Mouse (Mus musculus): ENCODE measurements at regions not wholly inside any gene's neighbourhood (a gene's known extent, or its start where the extent isn't known, plus 50 kb on each side); places are given as distances from the start of the nearest gene placed in this dataset.

GRCm38 (mm10) chr1:185117711-185118110 lies 86.2 kb upstream of the Rab3gap2 start:
- Histone ChIP-seq H3K9me3 (ENCODE audit: control insufficient read depth, low read length) (no peaks in the 10 kb centered on the region), H3K36me3 (ENCODE audit: control insufficient read depth, insufficient read depth, low read length) (no peaks in the 10 kb centered on the region), H3K27me3 (ENCODE audit: control insufficient read depth, insufficient read depth, low read length) (no peaks in the 10 kb centered on the region), H3K9ac (replicated peaks; ENCODE audit: low read depth, low read length) (no peak overlapping the region), H3K27ac (ENCODE audit: low read depth, low read length) (no peak overlapping the region), H3K4me1 (ENCODE audit: control insufficient read depth, insufficient read depth, low read length) (no peaks in the 10 kb centered on the region), H3K4me2 (ENCODE audit: low read depth, low read length) (no peak overlapping the region), H3K4me3 (ENCODE audit: low read depth, low read length) (no peak overlapping the region)
- no peak for ATAC-seq (ENCODE audit: low read depth)
- WGBS, result 55% methylated on average over 5 of the region's 5 CpGs

- Histone ChIP-seq H3K36me3 (ENCODE audit: control insufficient read depth, insufficient read depth, low read length) (no peaks in the 10 kb centered on the region), H3K4me2 (ENCODE audit: low read depth, low read length) (no peak overlapping the region), H3K9me3 (ENCODE audit: control insufficient read depth, low read length) (no peaks in the 10 kb centered on the region), H3K4me1 (ENCODE audit: control insufficient read depth, insufficient read depth, low read length) (no peaks in the 10 kb centered on the region), H3K9ac (replicated peaks; ENCODE audit: low read depth, low read length) (no peak overlapping the region), H3K4me3 (ENCODE audit: low read depth, low read length) (no peak overlapping the region), H3K27me3 (ENCODE audit: control insufficient read depth, insufficient read depth, low read length) (no peaks in the 10 kb centered on the region), H3K27ac (ENCODE audit: low read depth, low read length) (no peak overlapping the region)
- ATAC-seq (ENCODE audit: low read depth), result no peak
- 76% methylated on average over 6 of the region's 6 CpGs for WGBS
These were observed 90.2 kb upstream of the Rab3gap2 start for GRCm38 (mm10) chr1:185113687-185114086.

DNA sequence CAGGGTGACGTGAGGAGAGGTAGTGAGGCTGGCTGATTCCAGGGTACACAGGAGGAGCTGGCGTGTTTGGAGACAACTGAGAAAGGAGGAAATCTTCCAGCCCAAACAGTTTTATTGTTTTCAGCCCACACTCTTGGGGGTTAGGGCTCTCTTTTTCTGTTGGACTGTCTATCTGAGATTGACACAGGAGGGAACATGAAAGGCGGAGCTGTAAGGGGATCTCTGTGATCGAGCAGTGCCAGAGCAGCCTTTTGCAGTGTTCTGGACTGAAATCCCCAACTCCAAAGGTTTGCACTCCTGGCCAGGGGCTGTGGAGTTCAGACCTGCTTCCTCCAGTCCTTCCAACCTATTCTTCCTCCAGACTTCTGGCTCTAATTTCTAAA lies 91.9 kb upstream of the Rab3gap2 start:
- Histone ChIP-seq H3K36me3 (ENCODE audit: control insufficient read depth, insufficient read depth, low read length) (no peaks in the 10 kb centered on the region), H3K4me1 (ENCODE audit: control insufficient read depth, insufficient read depth, low read length) (no peaks in the 10 kb centered on the region), H3K9me3 (ENCODE audit: control insufficient read depth, low read length) (no peaks in the 10 kb centered on the region), H3K4me2 (ENCODE audit: low read depth, low read length) (no peak overlapping the region), H3K27ac (ENCODE audit: low read depth, low read length) (no peak overlapping the region), H3K4me3 (ENCODE audit: low read depth, low read length) (no peak overlapping the region), H3K27me3 (ENCODE audit: control insufficient read depth, insufficient read depth, low read length) (no peaks in the 10 kb centered on the region), H3K9ac (replicated peaks; ENCODE audit: low read depth, low read length) (no peak overlapping the region)
- 75% methylated on average over 4 of the region's 4 CpGs for WGBS
- no peak for ATAC-seq (ENCODE audit: low read depth)

DNA sequence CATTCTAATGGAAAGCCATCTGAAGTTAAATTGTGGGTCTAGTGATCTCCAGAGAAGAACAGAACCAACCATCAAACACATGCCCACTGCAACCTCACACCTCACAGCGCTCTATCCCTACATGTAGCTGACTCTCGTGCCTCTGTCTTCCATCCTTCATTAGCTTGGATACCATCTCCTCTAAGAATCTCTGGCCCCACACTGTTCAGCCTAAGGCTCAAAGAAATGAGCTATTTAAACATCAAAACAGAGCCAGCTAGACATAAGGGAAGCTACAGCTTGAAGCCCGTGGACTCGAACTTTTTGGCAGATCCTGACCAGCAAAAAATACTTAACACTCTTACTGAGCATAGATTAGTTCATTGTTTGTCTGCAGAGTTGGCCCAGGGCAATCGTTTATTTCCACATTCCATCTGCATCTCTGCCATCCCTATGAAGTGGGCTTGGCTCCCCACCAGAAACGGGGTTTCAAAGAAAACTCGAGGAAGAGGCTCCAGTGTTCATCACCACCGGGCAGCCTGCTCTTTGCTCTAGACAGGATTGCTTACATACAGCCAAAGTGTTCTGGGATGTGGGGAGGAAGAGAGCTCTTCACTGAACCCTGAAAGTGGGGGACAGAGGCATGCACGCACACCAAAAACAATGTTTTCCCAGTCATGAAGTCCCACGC lies 92.4 kb upstream of the Rab3gap2 start:
- 71% methylated on average over 10 of the region's 10 CpGs for WGBS
- no peak for ATAC-seq (ENCODE audit: low read depth)

GRCm38 (mm10) chr1:185104945-185105884 lies 98.7 kb upstream of the Rab3gap2 start:
- no peak for ATAC-seq (ENCODE audit: low read depth)
- no peaks in the 10 kb centered on the region for H3K4me1 ChIP-seq (ENCODE audit: control insufficient read depth, insufficient read depth, low read length)
- no peaks in the 10 kb centered on the region for H3K36me3 ChIP-seq (ENCODE audit: control insufficient read depth, insufficient read depth, low read length)
- 40% methylated on average over 7 of the region's 7 CpGs for WGBS
- no peak overlapping the region for H3K27ac ChIP-seq (ENCODE audit: low read depth, low read length)
- no peak overlapping the region for H3K4me3 ChIP-seq (ENCODE audit: low read depth, low read length)
- no peaks in the 10 kb centered on the region for H3K27me3 ChIP-seq (ENCODE audit: control insufficient read depth, insufficient read depth, low read length)
- no peak overlapping the region for H3K4me2 ChIP-seq (ENCODE audit: low read depth, low read length)
- H3K9me3 ChIP-seq (ENCODE audit: control insufficient read depth, low read length), result no peaks in the 10 kb centered on the region
- no peak overlapping the region for H3K9ac ChIP-seq (replicated peaks; ENCODE audit: low read depth, low read length)

More for the DNA sequence above, 92.4 kb upstream of the Rab3gap2 start:
- no peaks in the 10 kb centered on the region for H3K27me3 ChIP-seq (ENCODE audit: control insufficient read depth, insufficient read depth, low read length)
- no peak overlapping the region for H3K4me2 ChIP-seq (ENCODE audit: low read depth, low read length)
- H3K9ac ChIP-seq (replicated peaks; ENCODE audit: low read depth, low read length), result no peak overlapping the region
- no peak overlapping the region for H3K27ac ChIP-seq (ENCODE audit: low read depth, low read length)
- H3K4me3 ChIP-seq (ENCODE audit: low read depth, low read length), result no peak overlapping the region
- H3K36me3 ChIP-seq (ENCODE audit: control insufficient read depth, insufficient read depth, low read length), result no peaks in the 10 kb centered on the region
- H3K4me1 ChIP-seq (ENCODE audit: control insufficient read depth, insufficient read depth, low read length), result no peaks in the 10 kb centered on the region
- H3K9me3 ChIP-seq (ENCODE audit: control insufficient read depth, low read length), result no peaks in the 10 kb centered on the region

- Histone ChIP-seq H3K36me3 (ENCODE audit: control insufficient read depth, insufficient read depth, low read length) (no peaks in the 10 kb centered on the region), H3K27ac (ENCODE audit: low read depth, low read length) (no peak overlapping the region), H3K4me1 (ENCODE audit: control insufficient read depth, insufficient read depth, low read length) (no peaks in the 10 kb centered on the region), H3K9ac (replicated peaks; ENCODE audit: low read depth, low read length) (no peak overlapping the region), H3K4me2 (ENCODE audit: low read depth, low read length) (no peak overlapping the region), H3K9me3 (ENCODE audit: control insufficient read depth, low read length) (no peaks in the 10 kb centered on the region), H3K4me3 (ENCODE audit: low read depth, low read length) (no peak overlapping the region), H3K27me3 (ENCODE audit: control insufficient read depth, insufficient read depth, low read length) (no peaks in the 10 kb centered on the region)
- WGBS, result 86% methylated on average over 4 of the region's 4 CpGs
- no peak for ATAC-seq (ENCODE audit: low read depth)
These were observed 100.1 kb upstream of the Rab3gap2 start for GRCm38 (mm10) chr1:185103803-185104202.

GRCm38 (mm10) chr1:185098975-185099958 lies 99.9 kb upstream of the Mark1 start:
- Histone ChIP-seq H3K4me1 (ENCODE audit: control insufficient read depth, insufficient read depth, low read length) (no peaks in the 10 kb centered on the region), H3K27me3 (ENCODE audit: control insufficient read depth, insufficient read depth, low read length) (no peaks in the 10 kb centered on the region), H3K4me3 (ENCODE audit: low read depth, low read length) (no peak overlapping the region), H3K27ac (ENCODE audit: low read depth, low read length) (no peak overlapping the region), H3K9me3 (ENCODE audit: control insufficient read depth, low read length) (no peaks in the 10 kb centered on the region), H3K4me2 (ENCODE audit: low read depth, low read length) (no peak overlapping the region; the same call in 1 of the 2 replicates), H3K9ac (replicated peaks; ENCODE audit: low read depth, low read length) (no peak overlapping the region), H3K36me3 (ENCODE audit: control insufficient read depth, insufficient read depth, low read length) (no peaks in the 10 kb centered on the region)
- ATAC-seq (ENCODE audit: low read depth), result no peak
- WGBS, result 11% methylated on average over 18 of the region's 18 CpGs

- 8% methylated on average over 17 of the region's 17 CpGs for WGBS
- Histone ChIP-seq H3K27me3 (ENCODE audit: control insufficient read depth, insufficient read depth, low read length) (no peaks in the 10 kb centered on the region), H3K4me1 (ENCODE audit: control insufficient read depth, insufficient read depth, low read length) (no peaks in the 10 kb centered on the region), H3K36me3 (ENCODE audit: control insufficient read depth, insufficient read depth, low read length) (no peaks in the 10 kb centered on the region), H3K9ac (replicated peaks; ENCODE audit: low read depth, low read length) (no peak overlapping the region), H3K9me3 (ENCODE audit: control insufficient read depth, low read length) (no peaks in the 10 kb centered on the region), H3K4me3 (ENCODE audit: low read depth, low read length) (no peak overlapping the region), H3K27ac (ENCODE audit: low read depth, low read length) (no peak overlapping the region), H3K4me2 (ENCODE audit: low read depth, low read length) (no peak overlapping the region)
- ATAC-seq (ENCODE audit: low read depth), result no peak
These were observed 99.0 kb upstream of the Mark1 start for GRCm38 (mm10) chr1:185098195-185098974.

Measured in neural tube, embryonic 14.5 days (tissue).